Mouse (Mus musculus) liver, postnatal 0 days (tissue): ENCODE data around the gene Themis. TPM values are rescaled to one million over a fixed set of nuclear protein-coding genes. Genes with fewer than 3 reads are reported as not detected.

Source experiments
- ATAC-seq: fragments of 200-750 bp; cut with Nextera tagmentation; 2 replicates; pipeline ENCODE4 v1.8.0; 2017; ENCODE audit warnings: mild to moderate bottlenecking, moderate library complexity
- DNase-seq: peaks from one replicate; pipeline ENCODE4 v3.0.0-alpha.2; 2016
- H3K27ac ChIP-seq: fragments of 300-500 bp; sonication (generic); 2 replicates; pipeline ENCODE4 v1.5.1; 2014; ENCODE audit warnings: antibody characterized with exemption, moderate library complexity, mild to moderate bottlenecking, low read depth
- H3K27me3 ChIP-seq: fragments of 300-500 bp; sonication (generic); 2 replicates; pipeline ENCODE4 v1.6.1; 2014; ENCODE audit warnings: low read length, control low read depth, mixed read lengths; ENCODE audit not compliant: insufficient read depth
- H3K36me3 ChIP-seq: fragments of 300-500 bp; sonication (generic); replicated peaks from 2 replicates; pipeline ENCODE4 v1.6.1; 2014; ENCODE audit warnings: mild to moderate bottlenecking, control low read depth, low read length, moderate library complexity, mixed read lengths; ENCODE audit not compliant: insufficient read depth
- H3K4me1 ChIP-seq: fragments of 300-500 bp; sonication (generic); 2 replicates; pipeline ENCODE4 v1.6.1; 2014; ENCODE audit warnings: antibody characterized with exemption, mild to moderate bottlenecking, control low read depth; ENCODE audit not compliant: insufficient read depth
- H3K4me2 ChIP-seq: fragments of 300-500 bp; sonication (generic); 2 replicates; pipeline ENCODE4 v1.6.1; 2014; ENCODE audit warnings: low read depth, mild to moderate bottlenecking, low read length, moderate library complexity, mixed read lengths
- H3K4me3 ChIP-seq: fragments of 300-500 bp; sonication (generic); 2 replicates; pipeline ENCODE4 v1.5.1; 2014; ENCODE audit warnings: low read depth, low read length
- H3K9ac ChIP-seq: fragments of 300-500 bp; sonication (generic); replicated peaks from 2 replicates; pipeline ENCODE4 v1.6.1; 2014; ENCODE audit warnings: mild to moderate bottlenecking, moderate library complexity
- H3K9me3 ChIP-seq: fragments of 300-500 bp; sonication (generic); 2 replicates; pipeline ENCODE4 v1.6.1; 2016; ENCODE audit warnings: mild to moderate bottlenecking, control low read depth, low read length, mixed read lengths
- CTCF ChIP-seq: sonication (generic); IDR thresholded peaks from 2 replicates; pipeline ENCODE4 v1.5.1; 2016; ENCODE audit warnings: antibody characterized with exemption, low read depth
- EP300 ChIP-seq: IDR thresholded peaks from 2 replicates; pipeline ENCODE4 v1.6.1; 2016; ENCODE audit warnings: antibody characterized with exemption, low read depth, mild to moderate bottlenecking
- WGBS: fragments of 180-500 bp; shearing (Covaris S2); extraction: QIAGEN DNeasy Blood & Tissue Kit; methylation state at CpG from one replicate; pipeline ENCODE4 v1.1.7; 2014; ENCODE audit not compliant: insufficient replicate concordance; 5-methylcytosine and 5-hydroxymethylcytosine counted together
- polyA plus RNA-seq: library from polyadenylated mRNA; unstranded; fragments of >200 nt; fragmentation: Nextera tagmentation; extraction: Ambion mirVana; gene quantifications from 2 replicates; pipeline ENCODE4 v1.2.1, GENCODE M21; 2015

Themis gene
- polyA plus RNA-seq, 1 experiment from 2014 or later, result not detected

GRCm38 (mm10) chr10:28698175-28698574, 30.0 kb downstream of the Themis start:
- no peak for TF ChIP-seq EP300
- TF ChIP-seq CTCF, result no peak
- no peak overlapping the region for H3K27ac ChIP-seq
- H3K4me1 ChIP-seq, result no peaks in the 10 kb centered on the region
- ATAC-seq, result no peak
- H3K9ac ChIP-seq, result no peak overlapping the region
- H3K4me2 ChIP-seq, result no peak overlapping the region
- H3K9me3 ChIP-seq, result no peaks in the 10 kb centered on the region
- DNase-seq, result no peak
- H3K27me3 ChIP-seq, result no peaks in the 10 kb centered on the region
- no peak overlapping the region for H3K4me3 ChIP-seq
- H3K36me3 ChIP-seq, result no peaks in the 10 kb centered on the region

- Histone ChIP-seq H3K4me2 (no peak overlapping the region), H3K4me3 (no peak overlapping the region), H3K27ac (no peak overlapping the region), H3K9me3 (no peaks in the 10 kb centered on the region), H3K4me1 (no peaks in the 10 kb centered on the region), H3K36me3 (no peaks in the 10 kb centered on the region), H3K9ac (no peak overlapping the region), H3K27me3 (no peaks in the 10 kb centered on the region)
- TF ChIP-seq CTCF, result no peak
- no peak for TF ChIP-seq EP300
- ATAC-seq, result no peak
- WGBS, result 74% methylated on average over 3 of the region's 3 CpGs
- no peak for DNase-seq
Measured at GRCm38 (mm10) chr10:28721828-28722227, 53.7 kb downstream of the Themis start.

GRCm38 (mm10) chr10:28723266-28723665, 55.1 kb downstream of the Themis start:
- ATAC-seq (no peak), DNase-seq (no peak)
- Histone ChIP-seq H3K4me3 (no peak overlapping the region), H3K4me1 (no peaks in the 10 kb centered on the region), H3K4me2 (no peak overlapping the region), H3K27ac (no peak overlapping the region), H3K36me3 (no peaks in the 10 kb centered on the region), H3K27me3 (no peaks in the 10 kb centered on the region), H3K9me3 (no peaks in the 10 kb centered on the region), H3K9ac (no peak overlapping the region)
- WGBS, result 87% methylated on average over 7 of the region's 7 CpGs
- TF ChIP-seq EP300 (no peak), CTCF (no peak)

- H3K4me1 ChIP-seq, result no peaks in the 10 kb centered on the region
- WGBS, result 5% methylated on average over 2 of the region's 2 CpGs
- no peaks in the 10 kb centered on the region for H3K9me3 ChIP-seq
- no peak overlapping the region for H3K4me3 ChIP-seq
- no peaks in the 10 kb centered on the region for H3K27me3 ChIP-seq
- H3K27ac ChIP-seq, result no peak overlapping the region
- H3K9ac ChIP-seq, result no peak overlapping the region
- H3K36me3 ChIP-seq, result no peaks in the 10 kb centered on the region
- DNase-seq (no peak), ATAC-seq (0 out of 2 replicates have a peak, but pooled peaks have one; percentile 23)
- no peak overlapping the region for H3K4me2 ChIP-seq
- TF ChIP-seq EP300 (no peak), CTCF (peak; percentile 67)
Measured at GRCm38 (mm10) chr10:28730122-28730521, 62.0 kb downstream of the Themis start.

- Histone ChIP-seq H3K27me3 (no peaks in the 10 kb centered on the region), H3K9me3 (no peaks in the 10 kb centered on the region), H3K27ac (no peak overlapping the region), H3K4me1 (no peaks in the 10 kb centered on the region), H3K9ac (no peak overlapping the region), H3K4me2 (no peak overlapping the region), H3K36me3 (no peaks in the 10 kb centered on the region), H3K4me3 (no peak overlapping the region)
- WGBS, result 74% methylated on average over 1 of the region's 1 CpGs
- no peak for ATAC-seq
- TF ChIP-seq EP300 (no peak), CTCF (no peak)
- DNase-seq, result no peak
Measured at GRCm38 (mm10) chr10:28737953-28738352, 69.8 kb downstream of the Themis start.

GRCm38 (mm10) chr10:28746426-28746825, 78.3 kb downstream of the Themis start:
- H3K9ac ChIP-seq, result no peak overlapping the region
- H3K36me3 ChIP-seq, result no peaks in the 10 kb centered on the region
- TF ChIP-seq CTCF (no peak), EP300 (no peak)
- H3K4me2 ChIP-seq, result no peak overlapping the region
- H3K4me3 ChIP-seq, result no peak overlapping the region
- no peak for DNase-seq
- no peak overlapping the region for H3K27ac ChIP-seq
- H3K9me3 ChIP-seq, result no peaks in the 10 kb centered on the region
- H3K4me1 ChIP-seq, result no peaks in the 10 kb centered on the region
- no peak for ATAC-seq
- no peaks in the 10 kb centered on the region for H3K27me3 ChIP-seq

GRCm38 (mm10) chr10:28753321-28753720, 85.2 kb downstream of the Themis start:
- no peak overlapping the region for H3K9ac ChIP-seq
- no peak overlapping the region for H3K4me3 ChIP-seq
- no peaks in the 10 kb centered on the region for H3K4me1 ChIP-seq
- no peak overlapping the region for H3K27ac ChIP-seq
- H3K4me2 ChIP-seq, result no peak overlapping the region
- DNase-seq (no peak), ATAC-seq (no peak)
- 51% methylated on average over 2 of the region's 2 CpGs for WGBS
- no peaks in the 10 kb centered on the region for H3K27me3 ChIP-seq
- TF ChIP-seq EP300, result no peak
- TF ChIP-seq CTCF, result no peak
- no peaks in the 10 kb centered on the region for H3K9me3 ChIP-seq
- no peaks in the 10 kb centered on the region for H3K36me3 ChIP-seq
